Comparison of ENCODE assay signal across 32 mouse cellular contexts in the genomic region with DNA sequence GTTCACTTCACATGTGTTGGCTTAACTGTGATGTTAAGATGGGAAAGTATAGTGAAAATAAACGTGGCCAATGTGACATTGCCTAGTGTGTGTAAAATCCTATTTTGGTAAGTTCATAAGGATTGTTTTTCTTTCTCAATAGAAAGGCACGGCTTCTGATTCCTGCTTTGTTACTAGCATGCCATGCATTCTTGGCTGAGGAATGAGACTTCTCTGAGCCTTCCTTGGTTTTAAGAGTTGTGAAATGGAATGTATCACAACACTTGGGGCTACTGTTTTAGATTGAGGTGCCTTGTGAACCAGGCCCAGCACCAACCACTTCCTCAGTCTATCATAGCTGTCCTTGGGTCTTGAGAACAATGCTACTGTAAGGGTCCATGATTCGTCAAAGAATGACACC.
"Had no signal": no experiment of that assay in that cellular context is flagged by ENCODE, and none has a peak within 500 bp of the region (broad histone marks: within the 10 kb centered on the region; RNA-seq: fewer than 3 reads in every experiment).

No protein-coding gene starts in this region.

- H3K36me3 ChIP-seq: limb, embryonic 10.5 days; limb, embryonic 12.5 days; limb, embryonic 13.5 days; limb, embryonic 15.5 days; liver, embryonic 12.5 days; liver, embryonic 13.5 days; liver, embryonic 15.5 days; lung, embryonic 15.5 days; midbrain, embryonic 10.5 days; midbrain, embryonic 12.5 days; midbrain, embryonic 13.5 days; midbrain, embryonic 15.5 days; neural tube, embryonic 12.5 days had no signal

- H3K9ac ChIP-seq: limb, embryonic 12.5 days; limb, embryonic 13.5 days; limb, embryonic 15.5 days; liver, embryonic 12.5 days; liver, embryonic 13.5 days; liver, embryonic 14.5 days; liver, embryonic 15.5 days; liver, postnatal 0 days; lung, embryonic 14.5 days; lung, embryonic 15.5 days; midbrain, embryonic 12.5 days; midbrain, embryonic 13.5 days; midbrain, embryonic 15.5 days; neural tube, embryonic 12.5 days had no signal

- H3K27ac ChIP-seq: limb, embryonic 10.5 days; limb, embryonic 12.5 days; limb, embryonic 13.5 days; limb, embryonic 15.5 days; liver, embryonic 12.5 days; liver, embryonic 13.5 days; liver, embryonic 14.5 days; liver, embryonic 15.5 days; lung, embryonic 15.5 days; macrophage; midbrain, embryonic 10.5 days; midbrain, embryonic 12.5 days; midbrain, embryonic 13.5 days; midbrain, embryonic 15.5 days; neural tube, embryonic 12.5 days had no signal

- H3K4me3 ChIP-seq: limb, embryonic 10.5 days; limb, embryonic 12.5 days; limb, embryonic 13.5 days; limb, embryonic 15.5 days; liver, embryonic 12.5 days; liver, embryonic 13.5 days; liver, embryonic 15.5 days; lung, embryonic 15.5 days; megakaryocyte, embryonic 14.5 days; midbrain, embryonic 10.5 days; midbrain, embryonic 12.5 days; midbrain, embryonic 13.5 days; midbrain, embryonic 15.5 days; myocyte; neural tube, embryonic 12.5 days had no signal

- H3K4me1 ChIP-seq: limb, embryonic 10.5 days; limb, embryonic 12.5 days; limb, embryonic 15.5 days; liver, embryonic 12.5 days; liver, embryonic 13.5 days; liver, embryonic 15.5 days; lung, embryonic 15.5 days; megakaryocyte, embryonic 14.5 days; midbrain, embryonic 12.5 days; neural tube, embryonic 12.5 days had no signal

- DNase-seq: left cerebral cortex, postnatal 4 days; liver; liver, embryonic 13.5 days; liver, postnatal 0 days; lung, adult 18-20 months; lung, adult 2 months; lung, embryonic 14.5 days; lung, postnatal 10 days; lung, postnatal 14 days; lung, postnatal 36 days; lung, postnatal 4 days; midbrain, embryonic 14.5 days had no signal

- ATAC-seq: liver, embryonic 12.5 days; liver, postnatal 0 days; lung, postnatal 0 days; midbrain, embryonic 13.5 days; midbrain, embryonic 15.5 days; midbrain, embryonic 16.5 days had no signal

- H3K4me2 ChIP-seq: limb, embryonic 12.5 days; limb, embryonic 13.5 days; limb, embryonic 15.5 days; liver, embryonic 11.5 days; liver, embryonic 12.5 days; liver, embryonic 13.5 days; liver, embryonic 15.5 days; lung, embryonic 14.5 days; lung, embryonic 15.5 days; midbrain, embryonic 11.5 days; midbrain, embryonic 12.5 days; midbrain, embryonic 13.5 days; midbrain, embryonic 15.5 days; neural tube, embryonic 12.5 days had no signal

- H3K9me3 ChIP-seq: limb, embryonic 10.5 days; limb, embryonic 12.5 days; limb, embryonic 13.5 days; limb, embryonic 15.5 days; liver, embryonic 15.5 days; lung, embryonic 15.5 days; midbrain, embryonic 12.5 days; midbrain, embryonic 13.5 days; midbrain, embryonic 15.5 days; neural tube, embryonic 12.5 days had no signal

- H3K27me3 ChIP-seq: limb, embryonic 12.5 days; limb, embryonic 13.5 days; limb, embryonic 15.5 days; liver, embryonic 12.5 days; liver, embryonic 13.5 days; liver, embryonic 15.5 days; lung, embryonic 15.5 days; megakaryocyte, embryonic 14.5 days; midbrain, embryonic 12.5 days; midbrain, embryonic 13.5 days; midbrain, embryonic 15.5 days; neural tube, embryonic 12.5 days had no signal
